Mouse (Mus musculus) neural tube, embryonic 11.5 days (tissue): Measurements from ENCODE around the gene Dpm3. TPM values are rescaled to one million over a fixed set of nuclear protein-coding genes. Genes with fewer than 3 reads are reported as not detected.
A peak's percentile ranks its signal among the peaks of the same experiment; 100 is the strongest.

Experiments used
- ATAC-seq: fragments of 200-750 bp; cut with Nextera tagmentation; 2 replicates; pipeline ENCODE4 v1.8.0; 2017; ENCODE audit warnings: moderate number of reproducible peaks, mild to moderate bottlenecking, moderate TSS enrichment, moderate library complexity; ENCODE audit not compliant: insufficient read depth, low FRiP score, low TSS enrichment
- DNase-seq: peaks from one replicate; pipeline ENCODE4 v3.0.0-alpha.2; 2015; ENCODE audit warnings: low spot score
- H3K27ac ChIP-seq: fragments of 300-500 bp; sonication (generic); 2 replicates; pipeline ENCODE4 v1.5.1; 2014; ENCODE audit warnings: low read depth, mild to moderate bottlenecking, low read length
- H3K27me3 ChIP-seq: fragments of 300-500 bp; sonication (generic); 2 replicates; pipeline ENCODE4 v1.6.1; 2014; ENCODE audit warnings: mild to moderate bottlenecking, low read length, mixed read lengths; ENCODE audit not compliant: control insufficient read depth, insufficient read depth
- H3K36me3 ChIP-seq: fragments of 300-500 bp; sonication (generic); 2 replicates; pipeline ENCODE4 v1.6.1; 2014; ENCODE audit warnings: mild to moderate bottlenecking, low read length, moderate library complexity, mixed read lengths; ENCODE audit not compliant: control insufficient read depth, insufficient read depth
- H3K4me1 ChIP-seq: fragments of 300-500 bp; sonication (generic); 2 replicates; pipeline ENCODE4 v1.6.1; 2014; ENCODE audit warnings: low read length, mixed read lengths; ENCODE audit not compliant: control insufficient read depth, insufficient read depth
- H3K4me2 ChIP-seq: fragments of 300-500 bp; sonication (generic); 2 replicates; pipeline ENCODE4 v1.6.1; 2014; ENCODE audit warnings: low read depth, mild to moderate bottlenecking, moderate library complexity
- H3K4me3 ChIP-seq: fragments of 300-500 bp; sonication (generic); 2 replicates; pipeline ENCODE4 v1.5.1; 2014; ENCODE audit warnings: low read depth, low read length
- H3K9ac ChIP-seq: fragments of 300-500 bp; sonication (generic); 2 replicates; pipeline ENCODE4 v1.6.1; 2014; ENCODE audit warnings: mild to moderate bottlenecking, low read length
- H3K9me3 ChIP-seq: fragments of 300-500 bp; sonication (generic); 2 replicates; pipeline ENCODE4 v1.6.1; 2016; ENCODE audit warnings: low read length; ENCODE audit not compliant: control insufficient read depth
- WGBS: fragments of 180-500 bp; shearing (Covaris S2); extraction: QIAGEN DNeasy Blood & Tissue Kit; methylation state at CpG from one replicate; pipeline ENCODE4 v1.1.7; 2014; 5-methylcytosine and 5-hydroxymethylcytosine counted together
- polyA plus RNA-seq: library from polyadenylated mRNA; unstranded; fragments of >200 nt; fragmentation: Nextera tagmentation; extraction: Ambion mirVana; gene quantifications from 2 replicates; pipeline ENCODE4 v1.2.1, GENCODE M21; 2014

The Dpm3 gene
- polyA plus RNA-seq, 1 experiment from 2014 or later = 86.1 TPM

GRCm38 (mm10) chr3:89298908-89299307 lies 39.8 kb downstream of the Dpm3 start:
- H3K36me3 ChIP-seq = no peaks in the 10 kb centered on the region
- 82% methylated on average over 6 of the region's 6 CpGs for WGBS

DNA sequence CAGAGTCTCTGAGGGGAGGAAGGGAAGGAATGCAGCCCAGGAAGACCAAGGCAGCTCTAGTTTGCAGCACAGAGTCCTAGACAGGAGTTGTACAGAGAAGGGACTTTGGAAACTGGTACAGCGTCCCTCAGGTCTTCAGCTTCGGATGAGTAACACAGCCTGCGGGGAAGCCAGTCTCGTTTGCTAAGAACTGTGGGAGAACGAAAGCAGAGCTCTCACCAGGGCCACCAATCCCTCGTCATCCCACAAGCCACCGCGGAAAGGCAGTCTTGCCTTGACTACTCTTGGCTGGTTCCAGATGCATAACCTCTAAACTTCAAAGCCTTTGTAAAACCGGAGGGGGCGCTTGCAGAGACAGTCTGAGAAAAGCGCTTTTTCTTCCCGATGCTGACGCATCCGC lies 40.3 kb downstream of the Dpm3 start:
- peak; percentile 40 for DNase-seq
- no peak for ATAC-seq
- Histone ChIP-seq H3K4me2 (peak overlapping the region; percentile 35), H3K36me3 (no peaks in the 10 kb centered on the region), H3K27me3 (no peaks in the 10 kb centered on the region), H3K4me3 (no peak overlapping the region), H3K4me1 (no peaks in the 10 kb centered on the region), H3K27ac (no peak overlapping the region), H3K9ac (no peak overlapping the region), H3K9me3 (no peaks in the 10 kb centered on the region)
- WGBS = 3% methylated on average over 14 of the region's 14 CpGs

More at GRCm38 (mm10) chr3:89298908-89299307, 39.8 kb downstream of the Dpm3 start:
- Histone ChIP-seq H3K9me3 (no peaks in the 10 kb centered on the region), H3K4me1 (no peaks in the 10 kb centered on the region), H3K4me2 (no peak overlapping the region; the same call in 1 of the 2 replicates), H3K4me3 (no peak overlapping the region), H3K27me3 (no peaks in the 10 kb centered on the region), H3K9ac (no peak overlapping the region), H3K27ac (no peak overlapping the region)
- no peak for DNase-seq
- ATAC-seq = no peak

DNA sequence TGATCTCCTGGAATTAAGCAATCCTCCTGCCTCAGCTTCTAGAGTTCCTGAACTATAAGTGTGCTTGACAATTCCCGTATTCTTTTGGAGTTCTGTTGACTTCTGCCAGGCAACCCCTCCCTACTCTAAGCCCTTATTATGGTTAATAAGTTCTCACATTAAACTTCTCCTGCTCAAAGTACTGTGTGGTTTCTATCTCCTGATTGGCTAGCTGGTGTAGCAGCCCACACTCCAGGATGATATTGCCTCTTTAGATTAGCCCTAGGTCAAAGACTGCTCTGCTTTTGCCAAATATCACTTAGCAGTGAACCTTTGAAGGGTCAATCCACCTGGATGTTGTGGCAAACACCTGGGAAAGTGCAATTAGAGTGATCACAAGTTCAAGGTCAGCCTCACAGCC lies 40.9 kb downstream of the Dpm3 start:
- Histone ChIP-seq H3K36me3 (no peaks in the 10 kb centered on the region), H3K9ac (no peak overlapping the region)
- WGBS = 65% methylated on average over 1 of the region's 1 CpGs

DNA sequence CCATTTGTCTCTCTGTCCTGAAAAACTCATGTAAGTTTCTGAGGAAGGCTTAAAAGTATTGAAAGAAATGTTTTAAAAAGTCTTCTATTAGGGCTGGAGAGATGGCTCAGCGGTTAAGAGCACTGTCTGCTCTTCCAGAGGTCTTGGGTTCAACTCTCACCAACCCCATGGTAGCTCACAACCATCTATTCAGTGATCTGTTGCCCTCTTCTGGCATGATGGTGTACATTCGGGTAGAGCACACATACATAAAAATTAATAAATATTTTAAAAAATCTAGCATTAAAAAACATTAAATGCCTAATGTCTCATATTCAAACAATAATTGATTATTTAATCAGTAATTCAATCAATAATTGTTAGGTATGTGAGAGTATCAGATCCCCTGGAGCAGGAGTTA lies 41.4 kb downstream of the Dpm3 start:
- no peak overlapping the region for H3K4me2 ChIP-seq
- WGBS = 61% methylated on average over 2 of the region's 2 CpGs
- H3K27ac ChIP-seq = no peak overlapping the region
- H3K4me1 ChIP-seq = no peaks in the 10 kb centered on the region
- H3K9ac ChIP-seq = no peak overlapping the region
- no peak overlapping the region for H3K4me3 ChIP-seq
- ATAC-seq (no peak), DNase-seq (no peak)
- H3K36me3 ChIP-seq = no peaks in the 10 kb centered on the region
- H3K27me3 ChIP-seq = no peaks in the 10 kb centered on the region
- H3K9me3 ChIP-seq = no peaks in the 10 kb centered on the region

More for the DNA sequence above, 40.9 kb downstream of the Dpm3 start:
- no peaks in the 10 kb centered on the region for H3K4me1 ChIP-seq
- no peak for DNase-seq
- no peak for ATAC-seq
- no peaks in the 10 kb centered on the region for H3K27me3 ChIP-seq
- no peak overlapping the region for H3K4me2 ChIP-seq
- H3K27ac ChIP-seq = no peak overlapping the region
- H3K9me3 ChIP-seq = no peaks in the 10 kb centered on the region
- no peak overlapping the region for H3K4me3 ChIP-seq

- ATAC-seq = no peak
- DNase-seq = no peak
- Histone ChIP-seq H3K4me1 (no peaks in the 10 kb centered on the region), H3K27ac (no peak overlapping the region), H3K9me3 (no peaks in the 10 kb centered on the region), H3K4me2 (no peak overlapping the region), H3K27me3 (no peaks in the 10 kb centered on the region), H3K36me3 (no peaks in the 10 kb centered on the region), H3K4me3 (no peak overlapping the region), H3K9ac (no peak overlapping the region)
- 80% methylated on average over 6 of the region's 6 CpGs for WGBS
These were observed 45.3 kb downstream of the Dpm3 start for GRCm38 (mm10) chr3:89304440-89304839.

DNA sequence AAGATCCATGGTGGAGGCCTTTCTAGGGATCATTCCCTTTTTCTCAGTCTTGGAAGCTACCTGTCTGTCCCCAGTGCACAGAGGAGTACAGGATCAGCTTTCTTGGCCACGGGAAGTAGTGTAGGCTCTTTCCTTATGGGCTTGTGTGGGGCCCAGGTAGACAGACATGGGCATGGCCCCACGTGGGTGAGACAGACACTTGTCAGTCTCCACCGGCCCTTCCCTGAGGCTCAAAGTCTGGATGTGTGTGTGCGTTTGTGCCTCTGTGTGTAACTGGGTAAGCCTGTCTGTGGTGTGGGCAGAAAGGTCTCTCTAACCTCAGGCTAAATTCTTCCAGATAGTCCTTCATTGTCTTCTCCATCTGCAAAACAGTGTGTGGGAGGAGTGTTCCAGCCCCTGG lies 45.9 kb downstream of the Dpm3 start:
- H3K27ac ChIP-seq = no peak overlapping the region
- no peak overlapping the region for H3K9ac ChIP-seq
- WGBS = 70% methylated on average over 4 of the region's 4 CpGs
- no peaks in the 10 kb centered on the region for H3K4me1 ChIP-seq
- H3K4me2 ChIP-seq = no peak overlapping the region
- DNase-seq (no peak), ATAC-seq (no peak)
- no peaks in the 10 kb centered on the region for H3K36me3 ChIP-seq
- no peaks in the 10 kb centered on the region for H3K9me3 ChIP-seq
- H3K4me3 ChIP-seq = no peak overlapping the region
- no peaks in the 10 kb centered on the region for H3K27me3 ChIP-seq

GRCm38 (mm10) chr3:89305551-89306325 lies 46.6 kb downstream of the Dpm3 start:
- ATAC-seq = no peak
- no peak overlapping the region for H3K9ac ChIP-seq
- H3K36me3 ChIP-seq = no peaks in the 10 kb centered on the region
- no peak overlapping the region for H3K4me2 ChIP-seq
- DNase-seq = no peak
- H3K27me3 ChIP-seq = no peaks in the 10 kb centered on the region
- no peak overlapping the region for H3K27ac ChIP-seq
- WGBS = 46% methylated on average over 8 of the region's 8 CpGs
- 0 out of 2 replicates have a peak overlapping the region, but pooled peaks have one; percentile 9 for H3K4me3 ChIP-seq
- H3K9me3 ChIP-seq = no peaks in the 10 kb centered on the region
- H3K4me1 ChIP-seq = no peaks in the 10 kb centered on the region

GRCm38 (mm10) chr3:89308089-89308488 lies 48.9 kb downstream of the Dpm3 start:
- H3K27me3 ChIP-seq = no peaks in the 10 kb centered on the region
- ATAC-seq (peak; percentile 83; the same call in 1 of the 2 replicates), DNase-seq (peak; percentile 80)
- H3K4me2 ChIP-seq = no peak overlapping the region
- no peak overlapping the region for H3K27ac ChIP-seq
- no peak overlapping the region for H3K9ac ChIP-seq
- 4% methylated on average over 9 of the region's 9 CpGs for WGBS
- no peak overlapping the region for H3K4me3 ChIP-seq
- no peaks in the 10 kb centered on the region for H3K36me3 ChIP-seq
- H3K4me1 ChIP-seq = no peaks in the 10 kb centered on the region
- H3K9me3 ChIP-seq = no peaks in the 10 kb centered on the region

- H3K36me3 ChIP-seq = no peaks in the 10 kb centered on the region
- ATAC-seq (no peak), DNase-seq (no peak)
- no peak overlapping the region for H3K4me2 ChIP-seq
- no peak overlapping the region for H3K4me3 ChIP-seq
- 75% methylated on average over 5 of the region's 5 CpGs for whole genome bisulfite sequencing
- peaks cover 28% of the 10 kb centered on the region for H3K27me3 ChIP-seq
- peaks cover 24% of the 10 kb centered on the region for H3K4me1 ChIP-seq
- no peak overlapping the region for H3K27ac ChIP-seq
- H3K9me3 ChIP-seq = no peaks in the 10 kb centered on the region
- no peak overlapping the region for H3K9ac ChIP-seq
These were observed 55.2 kb downstream of the Dpm3 start for GRCm38 (mm10) chr3:89314340-89314739.
